Mouse (Mus musculus) testis, adult 2 months (tissue): Measurements from ENCODE around the gene 1700019N19Rik.

Experiments
- CTCF ChIP-seq: fragments of 200-500 bp; IDR thresholded peaks from 2 replicates; pipeline ENCODE4 v1.5.1; 2012; ENCODE audit warnings: low read depth, mild to moderate bottlenecking, inconsistent platforms, low read length, moderate library complexity; ENCODE audit not compliant: control insufficient read depth, insufficient read depth, insufficient replicate concordance
- POLR2A ChIP-seq: fragments of 200-500 bp; IDR thresholded peaks from 2 replicates; pipeline ENCODE4 v1.6.1; 2012; ENCODE audit warnings: low read depth, mild to moderate bottlenecking, inconsistent platforms, low read length, moderate library complexity; ENCODE audit not compliant: control insufficient read depth

DNA sequence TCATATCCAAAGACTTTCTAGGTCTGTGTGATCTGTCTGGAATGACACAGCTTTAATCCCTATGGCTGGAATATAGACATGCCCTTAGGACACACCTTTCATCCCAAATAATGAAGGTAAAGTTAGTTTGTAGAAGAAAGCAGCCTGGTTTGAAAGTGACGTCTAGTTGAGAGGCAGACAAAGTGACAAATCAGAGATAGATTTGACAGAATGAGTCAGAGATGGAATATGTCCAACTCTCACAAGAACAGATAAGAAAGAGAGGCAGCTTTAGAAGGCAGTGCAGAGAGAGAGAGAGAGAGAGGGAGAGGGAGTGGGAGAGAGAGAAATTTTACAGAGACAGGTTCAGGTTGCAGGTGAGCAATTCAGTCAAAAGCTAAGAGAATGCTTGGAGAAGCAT, 30.1 kb upstream of the 1700019N19Rik start:
- TF ChIP-seq CTCF (no peak), POLR2A (no peak)
